Mouse (Mus musculus): Measurements from ENCODE around the gene Dvl1. TPM values are rescaled to one million over a fixed set of nuclear protein-coding genes. Genes with fewer than 3 reads are reported as not detected.

Gene Dvl1
- polyA plus RNA-seq, 1 experiment from 2014 or later = 2.8 TPM

DNA sequence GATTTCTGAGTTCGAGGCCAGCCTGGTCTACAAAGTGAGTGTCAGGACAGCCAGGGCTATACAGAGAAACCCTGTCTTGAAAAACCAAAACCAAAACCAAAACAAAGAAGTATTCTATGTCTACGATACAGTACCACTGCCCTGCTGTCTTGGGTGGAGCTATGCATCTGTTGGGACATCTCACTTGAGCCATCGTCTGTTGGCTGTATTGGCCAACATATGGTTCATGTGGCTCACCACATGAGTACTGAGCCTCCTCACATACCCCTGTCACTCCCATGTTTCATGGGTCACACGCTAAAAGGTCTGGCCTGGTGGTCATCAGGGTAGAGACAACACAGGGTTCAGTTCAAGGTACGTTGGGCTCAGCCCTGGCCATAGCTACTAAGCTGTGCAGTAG is 39.1 kb downstream of the Dvl1 start:
- H3K9ac ChIP-seq = no peak overlapping the region
- peaks cover 17% of the 10 kb centered on the region for H3K4me1 ChIP-seq
- no peak overlapping the region for H3K27ac ChIP-seq (replicated peaks)
- peaks cover 71% of the 10 kb centered on the region for H3K36me3 ChIP-seq
- no peaks in the 10 kb centered on the region for H3K27me3 ChIP-seq (replicated peaks)
- 89% methylated on average over 5 of the region's 5 CpGs for WGBS
- H3K4me3 ChIP-seq = no peak overlapping the region
- ATAC-seq (ENCODE audit: extremely low read depth, insufficient number of reproducible peaks, low FRiP score, low TSS enrichment) = no peak
- H3K4me2 ChIP-seq = no peak overlapping the region
- no peaks in the 10 kb centered on the region for H3K9me3 ChIP-seq

DNA sequence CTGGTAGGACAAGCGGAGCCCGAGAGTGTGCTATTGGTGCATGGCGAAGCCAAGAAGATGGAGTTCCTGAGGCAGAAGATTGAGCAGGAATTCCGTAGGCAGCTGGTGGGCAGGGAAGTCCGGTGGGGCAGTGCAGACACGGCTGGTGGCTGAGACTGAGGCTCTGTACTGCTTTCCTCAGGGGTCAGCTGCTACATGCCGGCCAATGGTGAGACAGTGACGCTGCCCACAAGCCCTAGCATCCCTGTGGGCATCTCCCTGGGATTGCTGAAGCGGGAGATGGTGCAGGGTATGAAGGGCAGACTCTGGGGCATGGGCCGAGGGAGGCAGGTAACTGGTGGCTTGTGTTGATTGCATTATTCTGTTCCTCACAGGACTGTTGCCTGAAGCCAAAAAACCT is 40.5 kb downstream of the Dvl1 start:
- Histone ChIP-seq H3K9me3 (no peaks in the 10 kb centered on the region), H3K4me1 (peaks cover 19% of the 10 kb centered on the region), H3K36me3 (peaks cover 66% of the 10 kb centered on the region), H3K27me3 (replicated peaks) (no peaks in the 10 kb centered on the region), H3K4me3 (no peak overlapping the region), H3K4me2 (no peak overlapping the region), H3K9ac (no peak overlapping the region), H3K27ac (replicated peaks) (no peak overlapping the region)
- 88% methylated on average over 10 of the region's 10 CpGs for WGBS
- ATAC-seq (ENCODE audit: extremely low read depth, insufficient number of reproducible peaks, low FRiP score, low TSS enrichment) = no peak

DNA sequence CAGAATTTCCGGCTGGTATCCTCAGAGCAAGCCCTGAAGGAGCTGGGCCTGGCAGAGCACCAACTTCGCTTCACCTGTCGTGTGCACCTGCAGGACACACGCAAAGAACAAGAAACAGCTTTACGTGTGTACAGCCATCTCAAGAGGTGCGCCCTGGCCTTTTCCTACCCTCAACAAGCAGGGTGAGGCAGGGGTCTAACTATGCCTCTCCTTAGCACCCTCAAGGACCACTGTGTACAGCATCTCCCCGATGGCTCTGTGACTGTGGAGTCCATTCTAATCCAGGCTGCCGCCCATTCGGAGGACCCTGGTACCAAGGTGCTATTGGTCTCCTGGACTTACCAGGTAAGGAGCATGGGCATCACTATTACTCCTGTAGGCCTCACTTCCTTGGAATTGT is 41.0 kb downstream of the Dvl1 start:
- no peaks in the 10 kb centered on the region for H3K27me3 ChIP-seq (replicated peaks)
- H3K36me3 ChIP-seq = peaks cover 62% of the 10 kb centered on the region
- WGBS = 91% methylated on average over 9 of the region's 9 CpGs
- no peak for ATAC-seq (ENCODE audit: extremely low read depth, insufficient number of reproducible peaks, low FRiP score, low TSS enrichment)
- no peak overlapping the region for H3K27ac ChIP-seq (replicated peaks)
- no peaks in the 10 kb centered on the region for H3K9me3 ChIP-seq
- H3K4me3 ChIP-seq = no peak overlapping the region
- H3K9ac ChIP-seq = no peak overlapping the region
- no peak overlapping the region for H3K4me2 ChIP-seq
- peaks cover 24% of the 10 kb centered on the region for H3K4me1 ChIP-seq

DNA sequence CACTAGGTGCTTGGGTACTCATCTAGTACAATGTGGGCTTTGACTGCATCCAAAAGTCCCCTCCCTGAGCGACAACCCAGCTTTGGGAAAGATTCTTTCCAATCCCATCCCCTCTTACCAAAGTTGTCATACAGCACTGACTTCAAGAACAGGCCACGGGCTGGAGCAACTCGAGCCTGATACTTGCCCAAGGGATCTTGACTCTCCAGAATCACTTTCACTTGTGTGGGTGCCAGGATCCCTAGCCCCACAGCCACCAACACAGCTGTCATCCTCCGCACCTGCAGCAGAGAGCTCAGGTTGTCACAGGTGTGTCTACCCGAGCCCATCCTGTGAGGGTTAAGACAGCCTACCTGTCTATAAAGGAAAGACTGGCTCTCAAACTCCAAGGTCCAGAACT is 42.1 kb downstream of the Dvl1 start:
- no peak overlapping the region for H3K9ac ChIP-seq
- peaks cover 57% of the 10 kb centered on the region for H3K36me3 ChIP-seq
- 77% methylated on average over 5 of the region's 5 CpGs for WGBS
- 0 out of 2 replicates have a peak overlapping the region, but pooled peaks have one; percentile 91 for H3K4me2 ChIP-seq
- no peaks in the 10 kb centered on the region for H3K27me3 ChIP-seq (replicated peaks)
- H3K9me3 ChIP-seq = no peaks in the 10 kb centered on the region
- peaks cover 30% of the 10 kb centered on the region for H3K4me1 ChIP-seq
- ATAC-seq (ENCODE audit: extremely low read depth, insufficient number of reproducible peaks, low FRiP score, low TSS enrichment) = no peak
- no peak overlapping the region for H3K4me3 ChIP-seq
- no peak overlapping the region for H3K27ac ChIP-seq (replicated peaks)

DNA sequence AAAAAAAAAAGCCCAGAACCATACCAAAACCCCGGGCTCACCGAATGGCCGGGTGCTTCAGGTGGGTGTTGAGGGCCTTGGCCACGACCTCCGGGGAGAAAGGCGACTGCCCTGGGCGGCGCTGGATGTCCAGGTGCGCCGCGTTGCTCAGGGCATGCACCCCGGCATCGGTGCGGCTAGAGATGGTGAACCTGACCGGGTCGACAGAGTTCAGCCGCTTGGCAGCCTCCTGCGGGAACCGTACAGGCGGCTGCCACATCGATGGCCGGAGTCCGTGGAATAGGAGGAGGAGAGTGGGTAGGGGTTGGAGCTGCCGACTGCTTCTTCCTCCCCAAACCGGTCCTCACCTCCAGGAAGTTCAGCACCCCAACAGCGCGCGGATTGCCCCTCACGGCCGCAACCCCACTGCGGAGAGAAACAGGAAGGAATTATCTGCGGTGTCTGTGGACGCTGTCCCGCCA is 43.8 kb downstream of the Dvl1 start:
- Histone ChIP-seq H3K4me1 (peaks cover 45% of the 10 kb centered on the region), H3K27me3 (replicated peaks) (no peaks in the 10 kb centered on the region), H3K4me2 (peak overlapping the region; percentile 91), H3K9ac (peak overlapping the region; percentile 93), H3K27ac (replicated peaks) (no peak overlapping the region), H3K36me3 (peaks cover 44% of the 10 kb centered on the region), H3K9me3 (no peaks in the 10 kb centered on the region), H3K4me3 (peak overlapping the region; percentile 92)
- WGBS = under 1% methylated on average over 30 of the region's 34 CpGs
- ATAC-seq (ENCODE audit: extremely low read depth, insufficient number of reproducible peaks, low FRiP score, low TSS enrichment) = no peak

DNA sequence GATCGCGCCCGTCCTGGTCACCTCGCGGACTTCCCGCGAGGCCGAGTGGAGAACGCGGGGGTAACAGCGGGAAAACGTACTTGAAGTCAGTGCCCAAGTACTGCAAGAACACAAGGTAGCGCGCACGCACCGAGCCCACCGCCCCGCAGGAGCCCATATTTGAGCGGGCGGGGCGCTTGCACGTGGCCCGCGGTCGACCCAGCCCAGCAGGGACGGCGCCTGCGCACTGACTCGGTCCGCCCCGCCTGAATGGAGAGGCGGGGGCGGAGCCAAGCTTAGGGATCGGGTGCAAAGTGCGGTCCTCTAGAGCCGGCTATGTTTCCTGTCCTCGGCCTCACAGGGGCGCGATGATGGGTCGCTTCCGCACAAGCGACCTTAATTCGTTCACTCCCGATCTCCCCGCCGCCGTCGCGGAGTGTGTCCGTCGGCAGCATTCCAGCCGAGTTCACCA is 44.4 kb downstream of the Dvl1 start, which contains the start of the genes Pusl1 and Acap3:
Pusl1 (minus strand) TSS at position 231 of the 451 bp plus-strand sequence.
Acap3 (plus strand) TSS at position 272 of the 451 bp plus-strand sequence.
- ATAC-seq (ENCODE audit: extremely low read depth, insufficient number of reproducible peaks, low FRiP score, low TSS enrichment) = peak; percentile 84
- Histone ChIP-seq H3K4me3 (peak within 1 kb of the TSS; percentile 92), H3K27ac (replicated peaks) (peak within 1 kb of the TSS; percentile 99), H3K36me3 (peaks cover 44% of the 10 kb centered on the region), H3K4me1 (peaks cover 45% of the 10 kb centered on the region), H3K9me3 (no peaks in the 10 kb centered on the region), H3K9ac (peak within 1 kb of the TSS; percentile 93), H3K4me2 (peak within 1 kb of the TSS; percentile 91), H3K27me3 (replicated peaks) (no peaks in the 10 kb centered on the region)
- WGBS = under 1% methylated on average over 52 of the region's 52 CpGs

DNA sequence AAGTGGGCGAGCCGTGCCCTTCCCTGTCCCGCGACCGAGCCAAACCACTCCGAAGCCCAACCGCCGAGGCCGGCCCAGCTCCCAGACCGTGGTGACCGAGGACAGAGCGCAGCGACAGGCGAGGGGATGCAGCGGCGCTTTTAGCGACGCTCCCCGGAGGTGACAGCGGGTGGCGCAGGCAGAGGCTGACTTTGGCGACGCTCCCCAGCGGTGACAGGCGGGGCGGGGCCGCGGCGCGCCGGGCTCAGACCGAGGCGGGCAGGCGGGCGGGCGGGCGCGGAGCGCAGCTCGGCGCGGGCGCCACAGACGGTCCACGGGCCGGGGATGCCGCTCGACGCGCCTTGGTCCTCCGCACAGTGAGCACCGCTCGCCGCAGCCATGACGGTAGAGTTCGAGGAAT is 44.8 kb downstream of the Dvl1 start:
- Histone ChIP-seq H3K27ac (replicated peaks) (peak overlapping the region; percentile 99), H3K9ac (peak overlapping the region; percentile 93), H3K36me3 (peaks cover 44% of the 10 kb centered on the region), H3K4me2 (peak overlapping the region; percentile 91), H3K4me3 (peak overlapping the region; percentile 92), H3K9me3 (no peaks in the 10 kb centered on the region), H3K27me3 (replicated peaks) (no peaks in the 10 kb centered on the region), H3K4me1 (peaks cover 45% of the 10 kb centered on the region)
- ATAC-seq (ENCODE audit: extremely low read depth, insufficient number of reproducible peaks, low FRiP score, low TSS enrichment) = peak; percentile 86
- WGBS = under 1% methylated on average over 35 of the region's 56 CpGs

DNA sequence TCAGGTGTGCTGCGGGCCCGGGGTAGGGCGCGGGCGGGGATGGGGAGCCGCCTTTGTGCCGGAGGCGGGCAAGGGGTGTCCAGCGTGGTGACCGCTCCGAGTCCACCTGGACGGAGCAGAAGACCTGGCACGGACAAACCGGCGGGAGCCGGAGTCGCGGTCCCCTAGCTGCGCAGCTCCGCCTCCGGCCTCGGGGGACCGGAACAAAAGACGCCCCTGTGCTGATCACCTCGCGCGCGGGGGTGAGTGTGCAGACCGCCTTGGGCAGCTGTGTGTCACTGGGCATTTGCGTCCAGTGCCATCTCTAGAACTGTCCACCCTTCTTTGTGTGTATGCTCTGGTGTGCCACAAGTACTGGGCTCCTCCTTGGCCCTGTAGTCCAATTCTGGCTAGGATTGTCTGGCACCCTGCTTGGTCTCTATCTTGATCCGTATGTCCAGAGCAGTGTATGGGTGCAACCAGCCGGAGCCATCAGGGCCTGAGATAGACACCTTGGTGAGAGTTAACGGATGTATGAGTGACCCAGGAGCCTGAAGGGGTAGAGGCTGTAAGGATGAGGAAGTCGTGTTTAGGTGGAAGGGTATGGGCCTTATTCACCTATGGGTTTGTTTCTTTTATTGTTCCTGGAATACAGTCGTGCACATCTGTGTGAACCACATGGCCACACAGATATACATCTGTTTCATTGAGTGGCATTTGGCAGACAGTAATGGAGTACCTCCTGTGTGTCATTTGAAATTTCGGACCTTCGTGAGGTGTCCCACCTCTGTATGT is 45.4 kb downstream of the Dvl1 start:
- peak overlapping the region; percentile 99 for H3K27ac ChIP-seq (replicated peaks)
- no peaks in the 10 kb centered on the region for H3K27me3 ChIP-seq (replicated peaks)
- peak overlapping the region; percentile 91 for H3K4me2 ChIP-seq
- H3K4me1 ChIP-seq = peaks cover 45% of the 10 kb centered on the region
- peak; percentile 2; the same call in 1 of the 2 replicates for ATAC-seq (ENCODE audit: extremely low read depth, insufficient number of reproducible peaks, low FRiP score, low TSS enrichment)
- no peaks in the 10 kb centered on the region for H3K9me3 ChIP-seq
- H3K36me3 ChIP-seq = peaks cover 41% of the 10 kb centered on the region
- peak overlapping the region; percentile 93 for H3K9ac ChIP-seq
- WGBS = 5% methylated on average over 37 of the region's 37 CpGs
- peak overlapping the region; percentile 92 for H3K4me3 ChIP-seq

DNA sequence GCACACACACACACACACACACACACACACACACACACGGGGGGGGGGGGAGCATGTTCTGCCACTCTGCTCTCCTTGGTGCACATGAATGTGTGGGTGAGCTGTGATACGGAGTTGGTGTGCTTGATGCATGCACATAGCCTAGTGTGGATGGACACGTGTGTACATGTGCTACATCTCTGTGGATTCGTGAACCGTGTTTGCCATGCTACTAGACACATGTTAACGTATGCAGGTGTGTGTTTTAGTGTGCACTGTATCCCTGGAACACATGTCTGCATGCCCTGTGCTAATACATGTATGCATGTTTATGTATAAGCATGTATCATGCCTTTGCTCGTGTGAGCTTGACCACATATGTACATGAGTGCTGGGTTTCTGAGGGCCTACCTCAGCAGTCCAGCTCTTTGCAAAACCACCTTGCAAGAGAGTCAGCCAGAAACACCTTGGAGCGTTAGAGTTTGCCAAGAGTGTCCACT is 46.0 kb downstream of the Dvl1 start:
- no peak for ATAC-seq (ENCODE audit: extremely low read depth, insufficient number of reproducible peaks, low FRiP score, low TSS enrichment)
- Histone ChIP-seq H3K4me2 (peak overlapping the region; percentile 91), H3K4me3 (peak overlapping the region; percentile 92), H3K27ac (replicated peaks) (no peak overlapping the region), H3K36me3 (peaks cover 39% of the 10 kb centered on the region), H3K9ac (peak overlapping the region; percentile 93), H3K9me3 (no peaks in the 10 kb centered on the region), H3K4me1 (peaks cover 45% of the 10 kb centered on the region), H3K27me3 (replicated peaks) (no peaks in the 10 kb centered on the region)
- 70% methylated on average over 8 of the region's 8 CpGs for WGBS

DNA sequence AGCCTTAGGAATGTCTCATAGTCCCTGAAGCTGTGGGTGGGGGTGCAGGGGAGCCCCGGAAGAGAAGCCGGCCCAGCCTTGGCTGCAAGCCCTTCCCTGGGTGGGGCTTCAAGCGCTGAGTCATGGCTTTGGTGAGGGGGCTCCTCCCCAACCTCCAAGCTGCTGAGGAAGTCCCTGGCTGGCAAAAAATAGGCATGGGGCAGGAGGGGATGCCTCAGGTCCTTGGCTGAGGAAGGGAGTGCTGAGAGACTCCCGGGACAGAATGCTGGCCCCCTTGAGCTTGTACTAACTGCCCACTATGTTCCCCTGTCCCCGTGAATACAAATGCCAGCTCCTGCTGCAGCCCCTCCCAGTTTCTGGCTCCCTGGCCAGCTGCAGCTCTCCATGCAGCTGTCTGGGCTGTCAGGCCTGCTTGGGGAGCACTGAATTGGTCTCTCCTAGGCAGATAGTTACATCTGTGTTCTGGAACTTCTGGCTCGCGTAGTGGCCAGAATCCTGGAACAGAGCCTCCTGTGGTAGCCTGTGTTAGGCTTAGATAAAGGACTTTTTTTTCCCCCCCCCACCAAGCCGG is 47.2 kb downstream of the Dvl1 start:
- H3K27me3 ChIP-seq (replicated peaks) = no peaks in the 10 kb centered on the region
- peaks cover 45% of the 10 kb centered on the region for H3K4me1 ChIP-seq
- H3K27ac ChIP-seq (replicated peaks) = peak overlapping the region; percentile 55
- no peak for ATAC-seq (ENCODE audit: extremely low read depth, insufficient number of reproducible peaks, low FRiP score, low TSS enrichment)
- WGBS = 19% methylated on average over 8 of the region's 8 CpGs
- H3K4me2 ChIP-seq = peak overlapping the region; percentile 91
- peak overlapping the region; percentile 64 for H3K9ac ChIP-seq
- peaks cover 39% of the 10 kb centered on the region for H3K36me3 ChIP-seq
- no peaks in the 10 kb centered on the region for H3K9me3 ChIP-seq
- peak overlapping the region; percentile 92 for H3K4me3 ChIP-seq

DNA sequence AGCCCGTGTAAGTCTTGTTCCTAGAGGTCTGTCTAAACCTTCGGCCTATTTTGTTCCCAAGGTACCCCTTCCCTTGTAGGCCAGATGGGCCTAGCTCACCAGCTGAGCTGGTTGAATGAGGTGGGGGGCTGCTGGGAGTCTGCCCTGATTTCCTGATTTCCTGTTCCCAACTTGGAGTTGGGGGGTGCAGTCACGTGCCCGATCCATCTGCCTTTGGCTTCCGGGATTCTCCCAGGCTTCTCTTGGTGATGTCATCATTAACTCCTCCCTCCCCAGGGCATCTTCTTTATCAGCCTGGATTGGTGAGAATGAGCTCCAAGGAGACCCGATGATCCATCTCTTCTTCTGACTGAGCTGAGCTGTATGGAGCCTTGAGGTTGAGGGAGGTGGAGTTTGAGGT is 48.0 kb downstream of the Dvl1 start:
- WGBS = 38% methylated on average over 6 of the region's 6 CpGs
- H3K27ac ChIP-seq (replicated peaks) = peak overlapping the region; percentile 55; the same call in 1 of the 2 replicates

More for the DNA sequence above, 48.0 kb downstream of the Dvl1 start:
- Histone ChIP-seq H3K9me3 (no peaks in the 10 kb centered on the region), H3K27me3 (replicated peaks) (no peaks in the 10 kb centered on the region), H3K4me2 (peak overlapping the region; percentile 91), H3K9ac (peak overlapping the region; percentile 62; the same call in 1 of the 2 replicates), H3K36me3 (peaks cover 39% of the 10 kb centered on the region), H3K4me3 (peak overlapping the region; percentile 92; the same call in 1 of the 2 replicates), H3K4me1 (peaks cover 43% of the 10 kb centered on the region)
- ATAC-seq (ENCODE audit: extremely low read depth, insufficient number of reproducible peaks, low FRiP score, low TSS enrichment) = no peak

Data from heart, embryonic 13.5 days (tissue).